Mouse (Mus musculus) embryo, embryonic 11.5 days (tissue): Measurements from ENCODE around the gene Surf2.
"Not testable (repeated sequence)": the region's sequence is repeated elsewhere in the genome, so short reads cannot be mapped to it uniquely, and the experiment has no call there.

ENCODE experiments used
- DNase-seq: peaks from one replicate; pipeline ENCODE4 v3.0.0-alpha.2; 2012; ENCODE audit warnings: low read depth, low spot score

Gene Surf2

GRCm38 (mm10) chr2:26915927-26916728 lies at the start of gene Surf2, which contains the start of gene Surf1:
Gene Surf2 (plus strand): TSS chr2:26916367.
Gene Surf1 (minus strand): TSS chr2:26916530.
- peak; percentile 61 for DNase-seq

- DNase-seq: no peak
These were observed 45.5 kb upstream of the Surf2 start for GRCm38 (mm10) chr2:26870666-26871065.

GRCm38 (mm10) chr2:26878571-26878970 lies 37.6 kb upstream of the Surf2 start:
- no peak for DNase-seq

GRCm38 (mm10) chr2:26885541-26885940 lies 30.6 kb upstream of the Surf2 start:
- DNase-seq: not testable (repeated sequence)

GRCm38 (mm10) chr2:26886170-26886569 lies 30.0 kb upstream of the Surf2 start:
- not testable (repeated sequence) for DNase-seq

GRCm38 (mm10) chr2:26895898-26896297 lies 20.3 kb upstream of the Surf2 start:
- DNase-seq: no peak

GRCm38 (mm10) chr2:26900731-26901130 lies 15.4 kb upstream of the Surf2 start:
- DNase-seq: no peak

GRCm38 (mm10) chr2:26901834-26902400 lies 14.2 kb upstream of the Surf2 start:
- no peak for DNase-seq

GRCm38 (mm10) chr2:26902467-26903220 lies 13.5 kb upstream of the Surf2 start, which contains the start of gene Surf6:
Gene Surf6 (minus strand): TSS chr2:26902879.
- DNase-seq: peak; percentile 88

GRCm38 (mm10) chr2:26903311-26903710 lies 12.9 kb upstream of the Surf2 start:
- no peak for DNase-seq

GRCm38 (mm10) chr2:26905936-26906335 lies 10.2 kb upstream of the Surf2 start:
- DNase-seq: no peak

- no peak for DNase-seq
These were observed 9.7 kb upstream of the Surf2 start for GRCm38 (mm10) chr2:26906431-26906830.

- DNase-seq: no peak
These were observed 9.1 kb upstream of the Surf2 start for GRCm38 (mm10) chr2:26907109-26907508.

- no peak for DNase-seq
These were observed 7.3 kb upstream of the Surf2 start for GRCm38 (mm10) chr2:26908710-26909386.

GRCm38 (mm10) chr2:26909387-26909784 lies 6.8 kb upstream of the Surf2 start:
- no peak for DNase-seq

- DNase-seq: peak; percentile 100
These were observed 5.8 kb upstream of the Surf2 start, which contains the start of the genes Med22 and Rpl7a for GRCm38 (mm10) chr2:26910124-26910993. Gene Med22 (minus strand): TSS chr2:26910677. Gene Rpl7a (plus strand): TSS chr2:26910764.

GRCm38 (mm10) chr2:26910994-26911765 lies 5.0 kb upstream of the Surf2 start:
- no peak for DNase-seq

GRCm38 (mm10) chr2:26912253-26912770 lies 3.9 kb upstream of the Surf2 start:
- no peak for DNase-seq

GRCm38 (mm10) chr2:26913416-26914147 lies 2.6 kb upstream of the Surf2 start:
- no peak for DNase-seq
